Mouse (Mus musculus): Measurements from ENCODE around the gene Foxm1.

Foxm1 gene

DNA sequence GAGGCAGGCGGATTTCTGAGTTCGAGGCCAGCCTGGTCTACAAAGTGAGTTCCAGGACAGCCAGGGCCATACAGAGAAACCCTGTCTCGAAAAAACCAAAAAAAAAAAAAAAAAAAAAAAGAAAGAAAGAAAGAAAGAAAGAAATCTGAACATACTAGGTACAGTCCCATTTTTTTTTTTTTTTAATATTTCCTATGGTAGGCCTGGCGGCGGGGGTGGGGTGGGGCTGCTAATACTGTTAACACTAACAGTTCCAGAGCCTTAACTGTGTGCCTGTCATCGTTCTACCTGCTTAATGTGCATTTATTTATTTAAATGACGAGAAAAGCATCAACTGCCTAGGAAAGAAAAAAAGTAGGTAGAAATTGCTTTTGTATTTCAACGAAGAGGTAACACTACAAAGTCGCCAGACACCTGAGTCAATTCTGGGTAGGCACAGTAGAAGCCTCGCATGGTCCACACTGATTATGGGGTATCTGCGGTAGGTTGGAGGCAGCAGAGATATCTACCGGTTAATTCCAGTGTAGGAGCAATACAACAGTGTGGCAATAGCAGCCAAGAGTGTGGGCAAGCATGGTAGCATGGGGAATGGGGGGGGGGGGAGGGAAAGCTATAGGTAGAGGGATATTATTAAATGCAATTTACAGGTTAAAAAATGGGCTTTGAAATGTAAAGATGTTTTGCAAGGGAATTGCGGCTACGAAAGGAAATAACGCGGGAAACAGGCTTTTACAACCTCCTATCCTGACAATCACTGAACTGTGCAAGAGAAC is 60.9 kb downstream of the Foxm1 start:
- in situ Hi-C loops (cut with MboI; ENCODE audit: low sequenced_read_pairs): no loop called here

DNA sequence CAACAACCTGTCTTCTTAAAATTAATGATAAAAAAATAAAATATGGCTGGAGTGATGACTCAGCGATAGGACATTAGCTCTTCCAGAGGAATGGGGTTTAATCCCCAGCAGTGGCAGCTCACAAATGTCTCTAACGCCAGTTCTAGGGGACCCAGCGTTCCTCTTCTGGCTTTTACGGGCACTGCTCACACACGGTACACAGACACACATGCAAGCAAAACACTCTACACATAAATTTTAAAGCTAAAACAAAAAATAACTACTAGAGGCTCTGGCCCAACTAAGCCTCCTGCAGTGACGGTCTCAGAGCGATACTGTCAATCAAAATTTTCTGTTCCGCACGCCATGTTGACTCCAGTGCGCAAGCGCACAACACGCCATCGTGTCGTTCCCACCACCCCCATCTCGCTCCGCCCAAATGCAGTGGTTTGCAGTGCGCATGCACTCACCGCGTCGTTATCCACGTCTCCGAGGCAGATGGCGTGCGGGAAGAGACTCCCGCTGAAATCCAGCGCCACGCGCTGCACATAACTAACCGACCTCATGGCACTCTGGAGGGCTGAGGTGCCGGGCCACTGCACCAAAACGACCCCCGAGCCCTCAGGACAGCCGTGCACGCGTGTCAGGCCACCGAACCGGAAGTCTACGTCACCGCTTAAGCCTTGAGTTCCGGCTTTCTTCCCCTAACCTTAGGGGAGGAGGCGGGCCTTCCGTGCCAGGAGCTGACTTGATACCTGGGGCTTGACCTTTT is 61.7 kb downstream of the Foxm1 start, which contains the start of gene Itfg2:
Itfg2 (minus strand) TSS at position 663 of the 751 bp plus-strand sequence.
- in situ Hi-C loops (cut with MboI; ENCODE audit: low sequenced_read_pairs): no loop called here

DNA sequence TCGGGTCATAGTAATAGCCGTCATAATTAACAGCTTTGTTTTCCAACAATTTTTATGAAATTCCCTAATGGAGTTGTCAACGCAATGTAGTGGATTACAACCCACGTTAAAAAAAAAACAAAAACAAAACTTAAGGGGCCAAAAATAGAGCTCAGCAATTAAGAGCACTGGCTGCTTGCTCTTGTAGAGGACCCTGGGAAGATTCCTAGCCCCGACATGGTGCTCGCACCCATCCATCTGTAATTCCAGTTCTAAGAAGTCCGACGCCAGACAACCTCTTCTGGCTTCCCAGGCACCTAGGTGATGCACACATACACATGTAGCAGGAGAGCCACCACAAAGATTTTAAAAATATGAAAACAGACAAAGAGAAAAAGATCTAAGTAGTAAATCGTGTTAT is 62.3 kb downstream of the Foxm1 start:
- in situ Hi-C loops (cut with MboI; ENCODE audit: low sequenced_read_pairs): no loop called here
